Mouse (Mus musculus) liver, embryonic 14.5 days (tissue): ENCODE measurements around the gene Bcr.

Experiments used
- CTCF ChIP-seq: IDR thresholded peaks from 2 replicates; pipeline ENCODE4 v1.5.1; 2016; ENCODE audit warnings: antibody characterized with exemption, low read depth, control low read depth
- EP300 ChIP-seq: IDR thresholded peaks from 2 replicates; pipeline ENCODE4 v1.6.1; 2016; ENCODE audit warnings: antibody characterized with exemption, low read depth

GRCm38 (mm10) chr10:75098446-75099183 is 38.2 kb downstream of the Bcr start:
- TF ChIP-seq CTCF (no peak), EP300 (no peak)
